Mouse (Mus musculus) heart, embryonic 12.5 days (tissue): ENCODE data around the gene Cd300e. TPM values are rescaled to one million over a fixed set of nuclear protein-coding genes. Genes with fewer than 3 reads are reported as not detected.
"Not testable (repeated sequence)": the region's sequence is repeated elsewhere in the genome, so short reads cannot be mapped to it uniquely, and the experiment has no call there.

Source experiments
- ATAC-seq: fragments of 200-750 bp; cut with Nextera tagmentation; 2 replicates; pipeline ENCODE4 v1.8.0; 2017; ENCODE audit warnings: moderate TSS enrichment, moderate library complexity; ENCODE audit not compliant: insufficient number of reproducible peaks, low FRiP score
- H3K27ac ChIP-seq: fragments of 300-500 bp; sonication (generic); 2 replicates; pipeline ENCODE4 v1.5.1; 2016; ENCODE audit warnings: mild to moderate bottlenecking, moderate library complexity; ENCODE audit not compliant: poor library complexity, severe bottlenecking
- H3K27me3 ChIP-seq: fragments of 300-500 bp; sonication (generic); replicated peaks from 2 replicates; pipeline ENCODE4 v1.6.1; 2016; ENCODE audit warnings: mild to moderate bottlenecking, moderate library complexity
- H3K36me3 ChIP-seq: fragments of 300-500 bp; sonication (generic); 2 replicates; pipeline ENCODE4 v1.6.1; 2016; ENCODE audit warnings: mild to moderate bottlenecking, moderate library complexity
- H3K4me1 ChIP-seq: fragments of 300-500 bp; sonication (generic); replicated peaks from 2 replicates; pipeline ENCODE4 v1.6.1; 2016; ENCODE audit warnings: mild to moderate bottlenecking
- H3K4me2 ChIP-seq: fragments of 300-500 bp; sonication (generic); 2 replicates; pipeline ENCODE4 v1.6.1; 2016; ENCODE audit warnings: mild to moderate bottlenecking, moderate library complexity
- H3K4me3 ChIP-seq: fragments of 300-500 bp; sonication (generic); 2 replicates; pipeline ENCODE4 v1.5.1; 2016; ENCODE audit warnings: mild to moderate bottlenecking
- H3K9ac ChIP-seq: fragments of 300-500 bp; sonication (generic); 2 replicates; pipeline ENCODE4 v1.6.1; 2016; ENCODE audit warnings: mild to moderate bottlenecking, moderate library complexity
- H3K9me3 ChIP-seq: fragments of 300-500 bp; sonication (generic); replicated peaks from 2 replicates; pipeline ENCODE4 v1.6.1; 2016; ENCODE audit warnings: mild to moderate bottlenecking, moderate library complexity
- WGBS: fragments of 180-500 bp; shearing (Covaris S2); methylation state at CpG from one replicate; pipeline ENCODE4 v1.1.7; 2016; 5-methylcytosine and 5-hydroxymethylcytosine counted together
- polyA plus RNA-seq: library from polyadenylated mRNA; unstranded; fragments of >200 nt; fragmentation: Nextera tagmentation; extraction: Ambion mirVana; gene quantifications from 2 replicates; pipeline ENCODE4 v1.2.1, GENCODE M21; 2016

The Cd300e gene
- polyA plus RNA-seq, 1 experiment from 2014 or later = not detected

GRCm38 (mm10) chr11:115058701-115059100 lies 3.3 kb downstream of the Cd300e start:
- WGBS = 77% methylated on average over 4 of the region's 4 CpGs
- ATAC-seq = no peak
- H3K4me3 ChIP-seq = no peak overlapping the region

DNA sequence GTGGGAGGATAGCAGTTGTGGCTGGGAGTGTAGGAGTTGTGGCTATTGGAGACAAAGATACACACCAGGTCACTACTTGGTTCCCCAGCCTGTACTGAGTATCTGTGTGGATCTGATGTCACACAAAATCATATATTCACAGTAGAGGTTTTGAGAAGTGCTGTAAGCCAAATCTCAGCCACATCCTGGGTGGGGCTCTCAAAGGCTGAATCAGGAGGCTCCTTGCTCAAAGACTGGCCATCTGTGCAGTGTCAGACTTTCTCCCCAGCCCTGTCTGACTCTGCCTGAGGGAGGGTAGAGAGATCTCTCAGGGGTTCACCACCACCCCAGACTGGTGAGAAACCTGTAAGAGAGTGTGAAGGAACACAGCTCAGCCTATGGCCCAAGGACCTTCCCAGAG lies 7.4 kb downstream of the Cd300e start:
- H3K4me3 ChIP-seq = no peak overlapping the region
- H3K9ac ChIP-seq = no peak overlapping the region
- no peak overlapping the region for H3K4me2 ChIP-seq
- peaks cover 3% of the 10 kb centered on the region; the same call in 1 of the 2 replicates for H3K27me3 ChIP-seq
- no peak for ATAC-seq
- no peaks in the 10 kb centered on the region for H3K9me3 ChIP-seq
- no peaks in the 10 kb centered on the region for H3K4me1 ChIP-seq
- H3K36me3 ChIP-seq = no peaks in the 10 kb centered on the region
- no peak overlapping the region for H3K27ac ChIP-seq

More at GRCm38 (mm10) chr11:115058701-115059100, 3.3 kb downstream of the Cd300e start:
- Histone ChIP-seq H3K4me2 (no peak overlapping the region), H3K27me3 (no peaks in the 10 kb centered on the region; the same call in 1 of the 2 replicates), H3K9me3 (no peaks in the 10 kb centered on the region), H3K27ac (no peak overlapping the region), H3K9ac (no peak overlapping the region), H3K36me3 (no peaks in the 10 kb centered on the region), H3K4me1 (no peaks in the 10 kb centered on the region)

- H3K27ac ChIP-seq = no peak overlapping the region
- peaks cover 3% of the 10 kb centered on the region; the same call in 1 of the 2 replicates for H3K27me3 ChIP-seq
- no peak overlapping the region for H3K9ac ChIP-seq
- H3K9me3 ChIP-seq = no peaks in the 10 kb centered on the region
- 92% methylated on average over 1 of the region's 1 CpGs for WGBS
- H3K4me1 ChIP-seq = no peaks in the 10 kb centered on the region
- no peak for ATAC-seq
- H3K36me3 ChIP-seq = no peaks in the 10 kb centered on the region
- H3K4me2 ChIP-seq = no peak overlapping the region
- H3K4me3 ChIP-seq = no peak overlapping the region
Measured at GRCm38 (mm10) chr11:115052991-115053390, 9.0 kb downstream of the Cd300e start.

GRCm38 (mm10) chr11:115052206-115052605 lies 9.8 kb downstream of the Cd300e start:
- ATAC-seq = no peak
- peaks cover 3% of the 10 kb centered on the region; the same call in 1 of the 2 replicates for H3K27me3 ChIP-seq
- no peaks in the 10 kb centered on the region for H3K36me3 ChIP-seq
- no peak overlapping the region for H3K4me3 ChIP-seq
- WGBS = 2% methylated on average over 9 of the region's 9 CpGs
- H3K4me1 ChIP-seq = no peaks in the 10 kb centered on the region
- no peak overlapping the region for H3K4me2 ChIP-seq
- no peak overlapping the region for H3K27ac ChIP-seq
- H3K9me3 ChIP-seq = no peaks in the 10 kb centered on the region
- H3K9ac ChIP-seq = no peak overlapping the region

DNA sequence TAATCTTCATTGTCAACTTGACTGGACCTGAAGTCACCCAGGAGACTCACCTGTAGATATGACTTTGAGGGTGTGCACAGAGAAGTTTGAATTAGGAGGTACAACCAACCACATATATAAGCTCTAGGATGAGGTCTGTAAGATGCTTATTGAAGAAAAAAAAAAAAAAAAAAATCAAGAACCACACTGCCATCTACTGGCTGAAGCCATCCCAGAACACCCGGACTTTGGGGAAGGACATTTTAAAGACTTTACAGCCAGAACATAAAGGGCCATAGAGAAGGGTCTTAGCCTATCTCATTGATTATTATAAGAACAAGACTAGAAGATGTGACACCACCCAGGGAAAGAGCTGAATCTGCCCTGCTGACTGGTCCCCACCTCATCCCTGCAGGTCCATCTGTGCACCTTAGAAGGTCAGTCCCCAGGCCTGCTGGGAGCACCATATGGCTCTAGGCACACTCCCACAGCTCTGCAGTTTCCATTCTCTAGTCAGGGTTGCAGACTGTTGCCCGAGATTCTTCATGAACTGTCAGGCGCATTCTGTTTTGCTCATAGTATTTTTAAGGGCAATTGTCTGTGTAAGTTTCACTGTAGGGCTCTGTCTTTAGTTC lies 12.6 kb downstream of the Cd300e start:
- Histone ChIP-seq H3K9me3 (no peaks in the 10 kb centered on the region), H3K9ac (no peak overlapping the region), H3K4me3 (no peak overlapping the region), H3K36me3 (no peaks in the 10 kb centered on the region), H3K4me2 (no peak overlapping the region), H3K27me3 (0 out of 2 replicates have a peak, but pooled peaks cover 3% of the 10 kb centered on the region), H3K4me1 (no peaks in the 10 kb centered on the region), H3K27ac (no peak overlapping the region)
- ATAC-seq = no peak
- WGBS = 39% methylated on average over 3 of the region's 3 CpGs

GRCm38 (mm10) chr11:115048259-115048658 lies 13.7 kb downstream of the Cd300e start, which contains the start of gene Cd300ld3:
Gene Cd300ld3, minus strand, starts transcription at chr11:115048409.
- Histone ChIP-seq H3K4me1 (no peaks in the 10 kb centered on the region), H3K4me2 (no peak within 1 kb of the TSS), H3K27ac (no peak within 1 kb of the TSS), H3K4me3 (no peak within 1 kb of the TSS), H3K27me3 (0 out of 2 replicates have a peak, but pooled peaks cover 3% of the 10 kb centered on the region), H3K36me3 (no peaks in the 10 kb centered on the region), H3K9ac (no peak within 1 kb of the TSS), H3K9me3 (no peaks in the 10 kb centered on the region)
- ATAC-seq = no peak
- WGBS = 51% methylated on average over 2 of the region's 2 CpGs

- no CpG with 5 or more reads among the region's 6 CpGs for WGBS
- ATAC-seq, H3K4me3 ChIP-seq, H3K4me2 ChIP-seq, H3K4me1 ChIP-seq, H3K9me3 ChIP-seq, H3K27me3 ChIP-seq, H3K9ac ChIP-seq, H3K27ac ChIP-seq, H3K36me3 ChIP-seq: not testable (repeated sequence)
Measured at GRCm38 (mm10) chr11:115037669-115038068, 24.3 kb downstream of the Cd300e start, which contains the start of gene Cd300ld5. Gene Cd300ld5, minus strand, starts transcription at chr11:115037769.

DNA sequence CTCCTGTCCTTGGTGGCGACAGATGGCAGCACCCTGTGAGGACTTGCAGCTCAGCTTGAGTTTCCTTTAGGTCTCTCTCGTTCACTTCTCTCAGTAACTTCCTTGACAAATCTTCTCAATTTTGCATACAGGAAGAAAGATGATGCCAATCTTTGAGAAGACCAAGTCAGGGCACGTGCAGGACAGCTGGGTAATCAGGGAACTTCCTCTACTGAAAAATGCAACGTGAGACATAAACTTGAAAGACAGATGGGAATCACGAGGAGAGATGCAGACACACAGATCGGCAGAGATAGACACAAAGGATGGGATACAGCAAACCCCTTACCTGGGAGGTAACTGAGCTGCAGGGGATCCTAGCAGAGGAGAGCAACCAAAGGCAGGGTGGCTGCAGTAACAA lies 35.1 kb downstream of the Cd300e start, which contains the start of gene Cd300ld4:
Gene Cd300ld4 (minus strand): TSS at position 101 of the 400 bp plus-strand sequence.
- not testable (repeated sequence) for H3K4me2 ChIP-seq, H3K4me3 ChIP-seq, H3K27ac ChIP-seq, H3K9me3 ChIP-seq, H3K27me3 ChIP-seq, H3K36me3 ChIP-seq, H3K4me1 ChIP-seq, H3K9ac ChIP-seq, ATAC-seq
- no CpG with 5 or more reads among the region's 6 CpGs for WGBS

DNA sequence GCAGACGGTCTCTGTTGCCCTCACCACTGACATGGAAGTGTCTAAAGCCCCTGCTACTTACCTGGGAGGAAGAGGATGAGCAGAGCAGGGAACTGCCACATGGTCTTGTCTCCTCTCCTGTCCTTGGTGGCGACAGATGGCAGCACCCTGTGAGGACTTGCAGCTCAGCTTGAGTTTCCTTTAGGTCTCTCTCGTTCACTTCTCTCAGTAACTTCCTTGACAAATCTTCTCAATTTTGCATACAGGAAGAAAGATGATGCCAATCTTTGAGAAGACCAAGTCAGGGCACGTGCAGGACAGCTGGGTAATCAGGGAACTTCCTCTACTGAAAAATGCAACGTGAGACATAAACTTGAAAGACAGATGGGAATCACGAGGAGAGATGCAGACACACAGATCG lies 45.9 kb downstream of the Cd300e start, which contains the start of gene Cd300ld2:
Gene Cd300ld2 (minus strand): TSS at position 101 of the 400 bp plus-strand sequence.
- H3K36me3 ChIP-seq, H3K4me2 ChIP-seq, H3K27me3 ChIP-seq, H3K27ac ChIP-seq, H3K4me1 ChIP-seq, ATAC-seq, H3K9ac ChIP-seq, H3K9me3 ChIP-seq, H3K4me3 ChIP-seq: not testable (repeated sequence)
- WGBS = no CpG with 5 or more reads among the region's 7 CpGs

DNA sequence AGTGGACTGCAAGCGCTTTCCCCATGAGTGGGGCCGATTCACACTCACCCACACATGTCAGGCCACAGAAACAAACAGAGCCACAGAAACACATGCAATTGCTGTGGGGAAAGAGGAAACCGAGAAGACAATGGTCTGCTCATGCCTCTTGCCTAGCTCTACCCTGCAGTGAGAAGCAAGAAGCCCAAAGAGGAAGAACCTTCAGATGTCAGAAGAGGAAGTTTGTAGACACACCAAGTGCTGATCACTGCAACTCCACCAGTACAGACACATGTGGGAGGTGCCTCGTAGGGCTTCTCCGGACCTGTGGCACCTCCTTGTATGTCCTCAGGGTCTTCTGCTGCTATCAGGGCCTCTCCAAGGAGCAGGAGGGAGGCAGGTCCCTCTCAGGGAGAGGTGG lies 57.9 kb downstream of the Cd300e start:
- no peaks in the 10 kb centered on the region for H3K36me3 ChIP-seq
- H3K4me1 ChIP-seq = no peaks in the 10 kb centered on the region
- 75% methylated on average over 5 of the region's 5 CpGs for WGBS
- no peak overlapping the region for H3K4me3 ChIP-seq
- no peak for ATAC-seq
- H3K9me3 ChIP-seq = no peaks in the 10 kb centered on the region
- no peak overlapping the region for H3K9ac ChIP-seq
- peaks cover 4% of the 10 kb centered on the region; the same call in 1 of the 2 replicates for H3K27me3 ChIP-seq
- H3K27ac ChIP-seq = no peak overlapping the region
- H3K4me2 ChIP-seq = no peak overlapping the region
